Mouse (Mus musculus): ENCODE data around the gene Tor4a.

Gene Tor4a

GRCm38 (mm10) chr2:25196172-25196954 is at the start of gene Tor4a:
Gene Tor4a, minus strand, starts transcription at chr2:25196886.
- in situ Hi-C loops (cut with MboI; ENCODE audit: low sequenced_read_pairs) = no loop called here

DNA sequence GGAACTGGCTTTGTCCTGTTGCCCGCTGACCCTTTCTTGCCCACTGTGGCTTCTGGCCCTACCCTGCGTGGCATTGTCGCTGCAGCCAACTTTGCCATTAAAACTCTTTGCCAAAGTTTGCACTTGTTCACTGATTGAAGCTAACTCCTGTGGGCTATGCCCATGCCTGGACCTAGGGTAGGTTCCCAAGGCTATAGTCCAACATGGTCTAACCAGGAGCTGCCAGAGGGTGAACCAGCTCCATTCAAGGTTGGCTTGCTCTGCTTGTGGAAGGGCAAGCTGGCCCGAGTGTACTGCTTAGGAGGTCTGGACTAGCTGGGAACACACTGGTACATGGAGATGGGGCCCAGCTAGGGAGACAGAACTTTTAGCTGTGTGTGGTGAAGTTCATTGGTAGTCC is 47.5 kb upstream of the Tor4a start:
- in situ Hi-C loops (cut with MboI; ENCODE audit: low sequenced_read_pairs) = no loop called here

DNA sequence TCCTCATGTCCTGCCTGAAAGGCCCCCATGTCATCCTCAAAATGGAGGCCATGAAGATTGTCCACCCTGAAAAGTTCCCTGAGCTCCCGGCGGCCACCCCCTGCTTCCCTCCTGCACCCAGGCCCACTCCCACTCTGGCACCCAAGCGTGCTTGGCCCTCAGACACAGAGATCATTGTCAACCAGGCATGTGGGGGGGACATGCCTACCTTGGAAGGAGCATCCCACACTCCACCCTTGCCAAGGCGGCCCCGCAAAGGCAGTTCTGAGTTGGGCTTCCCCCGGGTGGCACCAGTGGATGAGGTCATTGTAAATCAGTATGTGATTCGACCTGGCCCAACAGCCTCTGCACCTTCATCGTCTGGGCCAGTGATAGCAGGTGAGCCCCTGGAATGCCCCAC is 46.7 kb upstream of the Tor4a start:
- in situ Hi-C loops (cut with MboI; ENCODE audit: low sequenced_read_pairs) = no loop called here

- in situ Hi-C loops (cut with MboI; ENCODE audit: low sequenced_read_pairs) = no loop called here
Observed at GRCm38 (mm10) chr2:25242101-25242506, 45.4 kb upstream of the Tor4a start, which contains the start of the genes Rnf208 and Cysrt1. Gene Rnf208, plus strand, starts transcription at chr2:25242255. Gene Cysrt1, minus strand, starts transcription at chr2:25242452.

DNA sequence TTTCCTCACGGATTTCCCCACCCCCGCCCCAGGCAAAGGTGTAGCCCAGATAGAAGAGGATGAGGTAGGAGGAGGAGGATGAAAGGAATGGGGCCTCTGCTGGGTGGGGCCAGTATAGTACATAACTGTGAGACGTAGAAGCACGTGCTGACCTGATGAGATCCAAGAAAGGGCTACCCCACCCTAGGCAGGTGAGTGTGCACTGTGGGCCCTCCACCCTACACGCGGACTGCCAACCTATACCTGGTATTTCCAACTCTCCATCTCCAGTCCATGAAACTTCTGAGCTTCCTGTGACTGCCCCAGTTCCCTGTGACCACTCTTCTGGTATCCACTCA is 44.7 kb upstream of the Tor4a start:
- in situ Hi-C loops (cut with MboI; ENCODE audit: low sequenced_read_pairs) = no loop called here

DNA sequence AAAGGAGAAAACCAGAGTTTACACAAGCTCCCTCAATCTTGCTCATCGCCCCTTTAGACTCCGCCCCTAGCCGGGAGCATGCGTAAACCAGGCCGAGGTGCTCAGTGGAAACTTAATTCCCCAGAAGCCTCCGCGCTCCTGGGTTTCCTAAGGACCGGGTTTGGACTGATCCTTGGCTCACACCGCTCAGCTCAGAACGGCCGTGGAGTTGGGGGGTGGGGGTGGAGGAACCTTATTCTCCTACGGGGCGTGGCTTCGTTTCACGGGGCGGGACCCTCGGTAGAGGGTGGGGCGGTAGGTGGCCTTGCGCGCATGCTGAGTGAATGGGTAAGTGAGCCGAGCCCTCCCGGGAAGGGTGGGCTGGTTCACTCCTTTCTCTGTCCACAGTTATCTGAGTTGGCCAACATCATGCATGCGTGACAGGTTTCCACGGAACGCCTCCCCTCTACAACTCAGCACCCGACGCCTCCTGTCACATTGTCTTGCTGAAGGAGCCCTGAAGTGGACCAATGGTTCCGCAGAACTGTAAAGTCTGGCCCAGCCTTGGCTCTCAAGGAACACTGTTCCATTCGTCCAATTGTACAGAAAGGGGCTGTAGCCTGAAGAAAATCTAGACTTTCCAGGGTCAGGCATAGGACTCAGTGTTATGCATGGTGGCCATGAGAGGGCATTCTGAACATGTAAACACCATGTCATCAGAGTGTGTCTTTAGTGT is 44.2 kb upstream of the Tor4a start:
- in situ Hi-C loops (cut with MboI; ENCODE audit: low sequenced_read_pairs) = no loop called here

DNA sequence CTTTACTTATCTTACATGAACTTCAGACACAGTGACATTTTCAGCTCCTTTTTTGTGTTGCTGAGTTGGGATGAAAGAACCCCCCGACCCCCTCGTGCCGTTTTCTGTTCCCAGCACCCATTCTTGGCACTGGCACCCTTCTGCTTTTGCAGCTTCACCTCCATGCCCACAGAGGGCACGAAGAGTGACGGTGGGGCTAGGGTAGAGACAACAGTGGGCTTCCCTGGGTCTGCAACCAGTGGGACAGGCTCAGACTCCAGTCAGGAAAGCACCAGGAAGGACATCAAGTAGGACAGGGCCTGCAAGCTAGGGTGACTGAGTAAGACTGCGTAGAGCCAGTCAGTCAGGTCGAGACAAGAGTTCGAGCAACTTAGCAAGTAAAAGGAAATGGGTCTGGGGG is 43.6 kb upstream of the Tor4a start:
- in situ Hi-C loops (cut with MboI; ENCODE audit: low sequenced_read_pairs) = no loop called here

DNA sequence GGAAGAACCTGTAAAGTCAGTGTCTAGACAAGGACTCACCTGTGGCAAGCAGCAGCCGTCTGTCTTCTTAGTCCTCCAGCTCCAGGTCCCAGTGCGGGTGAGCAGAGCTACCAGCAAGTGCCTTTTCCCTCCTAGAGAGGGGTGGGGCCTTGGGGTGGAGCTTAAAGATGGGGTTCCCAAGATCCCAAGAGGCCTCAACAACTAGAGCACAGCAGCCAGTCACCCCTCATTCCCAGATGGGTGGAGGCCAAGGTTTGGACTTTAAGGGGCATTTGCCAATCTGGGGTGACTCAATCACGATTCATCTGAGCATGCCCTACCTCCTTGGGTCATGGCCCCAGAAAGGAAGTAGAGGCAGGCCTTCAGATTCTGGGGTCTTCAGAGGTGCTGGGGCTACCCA is 43.1 kb upstream of the Tor4a start:
- in situ Hi-C loops (cut with MboI; ENCODE audit: low sequenced_read_pairs) = no loop called here

DNA sequence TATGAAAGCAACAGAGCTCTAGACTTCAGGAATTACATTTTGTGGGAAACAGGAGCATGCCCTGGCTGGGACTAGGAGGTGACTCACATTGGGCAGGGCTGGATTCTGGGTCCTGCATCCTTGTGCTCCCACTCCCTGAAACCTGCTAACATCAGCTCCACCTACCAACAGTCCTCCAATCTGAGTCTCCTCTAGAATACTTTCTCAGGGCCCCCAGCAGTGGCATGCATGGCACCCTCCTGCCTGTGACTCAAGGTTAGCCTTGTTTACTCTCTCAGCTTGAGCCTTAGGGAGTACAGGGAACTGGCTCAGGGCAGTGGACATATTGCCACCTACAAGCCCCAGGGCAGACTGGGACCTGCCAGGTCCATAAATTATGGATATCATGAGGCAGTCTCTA is 41.4 kb upstream of the Tor4a start:
- in situ Hi-C loops (cut with MboI; ENCODE audit: low sequenced_read_pairs) = no loop called here

GRCm38 (mm10) chr2:25237522-25237921 is 40.8 kb upstream of the Tor4a start:
- in situ Hi-C loops (cut with MboI; ENCODE audit: low sequenced_read_pairs) = no loop called here

- in situ Hi-C loops (cut with MboI; ENCODE audit: low sequenced_read_pairs) = no loop called here
Observed at GRCm38 (mm10) chr2:25236614-25237013, 39.9 kb upstream of the Tor4a start, which contains the start of gene Rnf224. Gene Rnf224, minus strand, starts transcription at chr2:25236787.

DNA sequence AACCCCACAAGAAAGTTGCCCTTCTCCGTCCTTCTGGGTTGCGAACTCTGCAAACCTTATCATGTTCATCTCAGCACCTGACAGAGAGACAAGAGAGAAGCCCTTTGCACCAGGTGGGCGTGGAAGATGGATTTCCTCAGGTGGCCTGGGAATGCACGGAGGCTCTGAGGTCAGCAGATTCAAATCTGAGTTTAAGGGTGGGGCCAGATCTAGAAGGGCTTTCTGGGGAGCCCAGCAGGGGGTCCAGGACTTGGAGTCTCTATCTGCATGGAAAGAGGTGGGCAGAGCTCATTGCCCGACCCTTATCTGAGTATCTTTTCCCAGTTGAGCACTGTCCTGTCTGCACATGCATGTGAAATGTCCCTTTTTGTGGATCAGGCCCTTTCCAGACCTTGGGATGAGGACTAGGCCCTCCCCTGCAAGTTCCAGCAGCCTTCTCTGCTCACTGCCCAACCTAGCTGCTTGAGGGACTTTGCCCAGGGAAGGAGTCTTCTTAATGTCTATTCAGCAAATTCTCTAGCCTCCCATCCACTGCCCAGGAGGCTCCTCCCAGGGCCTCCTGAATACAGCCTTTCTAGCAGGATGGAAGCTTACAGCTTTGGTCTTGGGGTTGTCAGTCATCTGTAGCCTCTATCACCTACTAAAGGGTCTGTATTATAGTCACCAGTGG is 38.0 kb upstream of the Tor4a start:
- in situ Hi-C loops (cut with MboI; ENCODE audit: low sequenced_read_pairs) = no loop called here

DNA sequence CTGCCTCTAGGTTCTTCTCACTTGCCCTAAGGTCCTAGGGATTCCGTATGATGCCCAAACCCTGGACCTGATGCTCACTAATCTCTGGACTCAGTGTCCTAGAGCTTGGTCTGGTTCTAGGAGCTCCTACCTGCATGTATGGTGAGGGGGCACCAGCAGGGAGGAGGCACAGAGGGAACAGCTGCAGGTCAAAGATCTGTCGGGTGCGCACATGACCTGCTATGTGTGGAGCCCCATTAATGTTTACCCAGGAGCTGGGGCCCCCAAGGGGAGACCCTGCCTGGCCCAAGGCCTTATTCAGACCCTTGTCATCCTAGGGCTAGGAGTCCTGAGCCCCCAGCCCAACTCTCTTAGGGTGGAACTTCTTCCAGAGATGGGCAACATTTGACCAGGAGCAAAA is 37.4 kb upstream of the Tor4a start, which contains the start of gene Slc34a3:
Slc34a3 (minus strand) TSS at position 315 of the 400 bp plus-strand sequence.
- in situ Hi-C loops (cut with MboI; ENCODE audit: low sequenced_read_pairs) = no loop called here

GRCm38 (mm10) chr2:25233421-25233820 is 36.7 kb upstream of the Tor4a start:
- in situ Hi-C loops (cut with MboI; ENCODE audit: low sequenced_read_pairs) = no loop called here

- in situ Hi-C loops (cut with MboI; ENCODE audit: low sequenced_read_pairs) = no loop called here
Observed at GRCm38 (mm10) chr2:25231038-25231437, 34.4 kb upstream of the Tor4a start.

- in situ Hi-C loops (cut with MboI; ENCODE audit: low sequenced_read_pairs) = no loop called here
Observed at GRCm38 (mm10) chr2:25230581-25230980, 33.9 kb upstream of the Tor4a start.

DNA sequence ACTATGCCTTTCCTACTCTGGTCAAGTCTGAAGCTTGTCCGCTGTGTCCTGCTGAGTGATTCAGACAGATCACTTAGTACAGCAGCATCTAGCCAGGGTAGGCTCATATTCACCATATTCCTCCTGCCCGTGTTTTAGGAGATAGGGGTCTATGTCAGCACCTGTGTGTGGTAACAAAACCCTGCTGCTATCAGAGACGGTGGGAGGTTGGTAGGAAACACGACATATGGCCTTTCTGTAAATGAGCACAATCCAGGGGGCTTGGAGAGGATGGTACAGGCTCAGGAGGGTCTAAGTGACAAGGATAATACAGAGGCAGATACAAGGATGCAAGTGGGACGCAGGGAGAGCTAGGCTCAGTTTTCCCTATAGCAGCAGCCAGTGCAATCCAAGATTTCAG is 32.9 kb upstream of the Tor4a start:
- in situ Hi-C loops (cut with MboI; ENCODE audit: low sequenced_read_pairs) = no loop called here

GRCm38 (mm10) chr2:25228995-25229530 is 32.4 kb upstream of the Tor4a start:
- in situ Hi-C loops (cut with MboI; ENCODE audit: low sequenced_read_pairs) = no loop called here

DNA sequence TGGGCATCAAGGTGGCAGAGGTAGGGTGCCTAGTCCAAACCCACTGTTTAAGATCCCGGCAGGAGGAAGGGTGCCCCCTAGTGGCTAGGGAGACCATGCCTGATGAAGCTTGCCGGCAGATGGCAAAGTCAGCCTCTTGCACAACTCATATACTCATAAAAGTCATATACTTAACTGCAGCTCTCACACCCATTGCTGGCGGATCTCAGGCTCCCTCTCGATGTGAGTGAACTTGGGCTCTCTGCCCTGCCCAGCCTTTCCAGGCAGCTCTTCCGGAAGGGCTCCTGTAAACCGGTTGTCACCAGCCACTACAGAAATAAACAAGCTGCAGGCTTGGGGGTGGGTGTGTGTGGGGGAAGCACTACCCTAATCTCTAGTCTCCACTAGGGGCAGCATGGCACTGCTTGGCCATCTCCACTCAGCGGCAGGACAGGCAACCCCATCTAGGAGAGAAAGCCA is 31.8 kb upstream of the Tor4a start:
- in situ Hi-C loops (cut with MboI; ENCODE audit: low sequenced_read_pairs) = no loop called here

DNA sequence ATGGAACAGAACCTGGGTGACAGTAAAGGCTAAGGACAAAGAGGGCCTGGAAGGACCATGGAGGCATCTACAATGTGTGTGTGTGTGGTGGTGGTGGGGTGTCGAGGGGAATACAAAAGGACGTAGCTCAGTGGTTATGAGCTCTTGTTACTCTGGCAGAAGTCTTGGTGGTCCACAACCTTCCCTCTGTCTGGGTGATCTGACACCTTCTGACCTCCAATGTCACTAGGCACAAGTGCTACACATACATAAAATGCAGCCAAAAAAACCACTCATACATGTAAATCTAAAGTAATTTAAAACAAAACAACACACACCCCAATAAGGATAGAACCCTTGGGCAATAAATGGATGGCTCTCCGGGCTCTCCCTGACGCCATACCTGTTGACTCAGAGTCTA is 30.7 kb upstream of the Tor4a start:
- in situ Hi-C loops (cut with MboI; ENCODE audit: low sequenced_read_pairs) = no loop called here

GRCm38 (mm10) chr2:25226864-25227263 is 30.2 kb upstream of the Tor4a start:
- in situ Hi-C loops (cut with MboI; ENCODE audit: low sequenced_read_pairs) = no loop called here

Data from CH12F3 (cell line).